Comparison of ENCODE assay signal across 21 mouse cellular contexts in genomic region chr2:153703389-153703788, GRCm38 (mm10). TPM values are rescaled to one million over a fixed set of nuclear protein-coding genes. Genes with fewer than 3 reads are reported as not detected.
DNase-seq lines count a peak whose midpoint lies in the region; ATAC-seq and TF ChIP-seq lines count a peak whose summit lies in the region.
"Had no signal": no experiment of that assay in that cellular context is flagged by ENCODE, and none has a peak within 500 bp of the region (broad histone marks: within the 10 kb centered on the region; RNA-seq: fewer than 3 reads in every experiment).

No protein-coding gene starts in this region.

- H3K4me2 ChIP-seq in hindbrain, postnatal 0 days (ENCODE audit: low read depth, low read length): no peak overlapping the region
- H3K4me2 ChIP-seq in hindbrain, embryonic 11.5 days (replicated peaks; ENCODE audit: low read depth, low read length): no peak overlapping the region
- H3K4me2 ChIP-seq in midbrain, postnatal 0 days (ENCODE audit: low read depth, low read length, poor library complexity, severe bottlenecking): no peak overlapping the region
- no peak overlapping the region for H3K4me2 ChIP-seq in midbrain, embryonic 13.5 days (replicated peaks)
- H3K4me2 ChIP-seq in heart, embryonic 11.5 days: no peak overlapping the region
- H3K4me2 ChIP-seq: hindbrain, embryonic 13.5 days; intestine, embryonic 15.5 days had no signal

- H3K9ac ChIP-seq in hindbrain, postnatal 0 days (replicated peaks; ENCODE audit: low read length): no peak overlapping the region
- no peak overlapping the region for H3K9ac ChIP-seq in hindbrain, embryonic 11.5 days (ENCODE audit: low read depth, low read length)
- H3K9ac ChIP-seq in midbrain, postnatal 0 days (replicated peaks; ENCODE audit: low read length, poor library complexity, severe bottlenecking): no peak overlapping the region
- H3K9ac ChIP-seq in midbrain, embryonic 13.5 days (replicated peaks): no peak overlapping the region
- no peak overlapping the region for H3K9ac ChIP-seq in heart, embryonic 11.5 days (ENCODE audit: low read depth, low read length)
- H3K9ac ChIP-seq: hindbrain, embryonic 13.5 days; intestine, embryonic 15.5 days had no signal

- H3K4me3 ChIP-seq in hindbrain, postnatal 0 days (ENCODE audit: low read length): no peak overlapping the region
- H3K4me3 ChIP-seq in hindbrain, embryonic 11.5 days (ENCODE audit: low read depth, low read length): no peak overlapping the region
- H3K4me3 ChIP-seq in midbrain, postnatal 0 days (ENCODE audit: low read depth, low read length): no peak overlapping the region
- H3K4me3 ChIP-seq in midbrain, embryonic 13.5 days (replicated peaks): no peak overlapping the region
- H3K4me3 ChIP-seq in embryonic facial prominence, embryonic 10.5 days: no peak overlapping the region
- no peak overlapping the region for H3K4me3 ChIP-seq in heart, embryonic 11.5 days (ENCODE audit: low read depth, low read length)
- H3K4me3 ChIP-seq: hindbrain, embryonic 13.5 days; intestine, embryonic 15.5 days had no signal

- 30% methylated on average over 6 of the region's 6 CpGs for WGBS in hindbrain, postnatal 0 days
- WGBS in hindbrain, embryonic 11.5 days: 44% methylated on average over 6 of the region's 6 CpGs
- WGBS in midbrain, postnatal 0 days: 42% methylated on average over 6 of the region's 6 CpGs
- 44% methylated on average over 6 of the region's 6 CpGs for WGBS in midbrain, embryonic 13.5 days
- 37% methylated on average over 6 of the region's 6 CpGs for WGBS in embryonic facial prominence, embryonic 10.5 days
- WGBS in heart, embryonic 11.5 days (ENCODE audit: insufficient replicate concordance): 55% methylated on average over 6 of the region's 6 CpGs

- ATAC-seq in hindbrain, postnatal 0 days: peak; percentile 45; the same call in 1 of the 2 replicates
- no peak for ATAC-seq in hindbrain, embryonic 11.5 days (ENCODE audit: low FRiP score)
- ATAC-seq in midbrain, postnatal 0 days (ENCODE audit: low FRiP score): no peak
- no peak for ATAC-seq in midbrain, embryonic 13.5 days
- no peak for ATAC-seq in heart, embryonic 11.5 days (replicated peaks; ENCODE audit: insufficient number of reproducible peaks, low FRiP score, low TSS enrichment)
- ATAC-seq: intestine, embryonic 15.5 days had no signal

- DNase-seq in embryo, embryonic 10.5 days (ENCODE audit: low spot score): peak; percentile 4
- DNase-seq in embryo, embryonic 10 days (ENCODE audit: low spot score): no peak
- DNase-seq in hindbrain, postnatal 0 days (ENCODE audit: low spot score): peak; percentile 59
- no peak for DNase-seq in hindbrain, embryonic 11.5 days (ENCODE audit: low spot score)
- DNase-seq in midbrain, postnatal 0 days (ENCODE audit: low spot score): peak; percentile 52
- DNase-seq in embryonic facial prominence, embryonic 10.5 days (ENCODE audit: low spot score): peak; percentile 11
- DNase-seq: adrenal gland, adult 2 months; adrenal gland, postnatal 25 days; cerebellum, adult 8-10 months; gastrocnemius, postnatal 36 days; heart, adult 11 months; heart, postnatal 10 days; heart, postnatal 4 days; kidney, adult 18-20 months had no signal

- no peaks in the 10 kb centered on the region for H3K9me3 ChIP-seq in hindbrain, postnatal 0 days (ENCODE audit: low read length)
- no peaks in the 10 kb centered on the region for H3K9me3 ChIP-seq in hindbrain, embryonic 11.5 days (ENCODE audit: control insufficient read depth, low read length)
- H3K9me3 ChIP-seq in midbrain, postnatal 0 days (ENCODE audit: low read length): no peaks in the 10 kb centered on the region
- no peaks in the 10 kb centered on the region for H3K9me3 ChIP-seq in midbrain, embryonic 13.5 days
- no peaks in the 10 kb centered on the region for H3K9me3 ChIP-seq in embryonic facial prominence, embryonic 10.5 days
- no peaks in the 10 kb centered on the region for H3K9me3 ChIP-seq in heart, embryonic 11.5 days (replicated peaks; ENCODE audit: control insufficient read depth, low read length)
- H3K9me3 ChIP-seq: hindbrain, embryonic 13.5 days; intestine, embryonic 15.5 days had no signal

- no peak overlapping the region for H3K27ac ChIP-seq in hindbrain, postnatal 0 days
- H3K27ac ChIP-seq in hindbrain, embryonic 11.5 days (ENCODE audit: low read depth, low read length): no peak overlapping the region
- H3K27ac ChIP-seq in midbrain, postnatal 0 days (ENCODE audit: low read depth, low read length): no peak overlapping the region
- no peak overlapping the region for H3K27ac ChIP-seq in midbrain, embryonic 13.5 days
- H3K27ac ChIP-seq in embryonic facial prominence, embryonic 10.5 days (replicated peaks): no peak overlapping the region
- no peak overlapping the region for H3K27ac ChIP-seq in heart, embryonic 11.5 days (ENCODE audit: low read depth, low read length)
- H3K27ac ChIP-seq: hindbrain, embryonic 13.5 days; intestine, embryonic 15.5 days had no signal

- H3K27me3 ChIP-seq in hindbrain, postnatal 0 days (ENCODE audit: insufficient read depth, low read length): no peaks in the 10 kb centered on the region
- no peaks in the 10 kb centered on the region for H3K27me3 ChIP-seq in hindbrain, embryonic 11.5 days (ENCODE audit: control insufficient read depth, insufficient read depth, low read length)
- no peaks in the 10 kb centered on the region for H3K27me3 ChIP-seq in midbrain, postnatal 0 days (ENCODE audit: insufficient read depth, low read length)
- no peaks in the 10 kb centered on the region for H3K27me3 ChIP-seq in midbrain, embryonic 13.5 days
- H3K27me3 ChIP-seq in embryonic facial prominence, embryonic 10.5 days (replicated peaks; ENCODE audit: low read depth, poor library complexity, severe bottlenecking): no peaks in the 10 kb centered on the region
- H3K27me3 ChIP-seq in heart, embryonic 11.5 days (ENCODE audit: control insufficient read depth, insufficient read depth, low read length): 0 out of 2 replicates have a peak, but pooled peaks cover 3% of the 10 kb centered on the region
- H3K27me3 ChIP-seq: hindbrain, embryonic 13.5 days; intestine, embryonic 15.5 days had no signal

- TF ChIP-seq CTCF in hindbrain, postnatal 0 days (IDR thresholded peaks at IDR 0.05; ENCODE audit: low read depth): 0 out of 2 replicates have a peak, but pooled peaks have one; percentile 18
- TF ChIP-seq CTCF in midbrain, postnatal 0 days (IDR thresholded peaks at IDR 0.05): no peak

- H3K36me3 ChIP-seq in hindbrain, postnatal 0 days (ENCODE audit: insufficient read depth, low read length): no peaks in the 10 kb centered on the region
- H3K36me3 ChIP-seq in hindbrain, embryonic 11.5 days (ENCODE audit: control insufficient read depth, insufficient read depth, low read length): no peaks in the 10 kb centered on the region
- H3K36me3 ChIP-seq in midbrain, postnatal 0 days (ENCODE audit: insufficient read depth, low read length): no peaks in the 10 kb centered on the region
- no peaks in the 10 kb centered on the region for H3K36me3 ChIP-seq in midbrain, embryonic 13.5 days
- no peaks in the 10 kb centered on the region for H3K36me3 ChIP-seq in embryonic facial prominence, embryonic 10.5 days (replicated peaks)
- H3K36me3 ChIP-seq in heart, embryonic 11.5 days (ENCODE audit: control insufficient read depth, insufficient read depth, low read length): no peaks in the 10 kb centered on the region
- H3K36me3 ChIP-seq: hindbrain, embryonic 13.5 days; intestine, embryonic 15.5 days had no signal

- H3K4me1 ChIP-seq in hindbrain, postnatal 0 days (ENCODE audit: insufficient read depth, low read length): no peaks in the 10 kb centered on the region
- no peaks in the 10 kb centered on the region for H3K4me1 ChIP-seq in hindbrain, embryonic 11.5 days (replicated peaks; ENCODE audit: control insufficient read depth, insufficient read depth, low read length)
- H3K4me1 ChIP-seq in midbrain, postnatal 0 days (ENCODE audit: insufficient read depth, low read length): no peaks in the 10 kb centered on the region
- no peaks in the 10 kb centered on the region for H3K4me1 ChIP-seq in midbrain, embryonic 13.5 days (replicated peaks)
- H3K4me1 ChIP-seq in embryonic facial prominence, embryonic 10.5 days: peaks cover 9% of the 10 kb centered on the region
- H3K4me1 ChIP-seq in heart, embryonic 11.5 days (ENCODE audit: control insufficient read depth, insufficient read depth, low read length): no peaks in the 10 kb centered on the region
- H3K4me1 ChIP-seq: hindbrain, embryonic 13.5 days; intestine, embryonic 15.5 days had no signal

RNA-seq across cellular contexts. Expression of gene Dnmt3c, which starts 6.9 kb away (rescaled TPM):
- total RNA-seq in hindbrain, postnatal 0 days (2014; rRNA removed): not detected in 2 replicates
- polyA plus RNA-seq in hindbrain, postnatal 0 days (2015; fragmentation: Nextera tagmentation; extraction: Ambion mirVana): 0.10 TPM in 1 of 2 replicates, not detected in the other
- 0.10 TPM in 1 of 2 replicates, not detected in the other for polyA plus RNA-seq in hindbrain, embryonic 11.5 days (2014; fragmentation: Nextera tagmentation; extraction: Ambion mirVana)
- not detected in 2 replicates for total RNA-seq in midbrain, postnatal 0 days (2014; rRNA removed)
- not detected in 2 replicates for polyA plus RNA-seq in midbrain, postnatal 0 days (2015; fragmentation: Nextera tagmentation; extraction: Ambion mirVana)
- 0.08 TPM in 1 of 2 replicates, not detected in the other for polyA plus RNA-seq in midbrain, embryonic 13.5 days (2015; fragmentation: Nextera tagmentation; extraction: Ambion mirVana)
- polyA plus RNA-seq in embryonic facial prominence, embryonic 10.5 days (2016; fragmentation: Nextera tagmentation; extraction: Ambion mirVana): not detected in 2 replicates
- polyA plus RNA-seq in heart, embryonic 11.5 days (2014; fragmentation: Nextera tagmentation; extraction: Ambion mirVana): not detected in 2 replicates
- total RNA-seq: adrenal gland, adult 2 months; adrenal gland, postnatal 25 days; gastrocnemius, adult 8-10 months; gastrocnemius, postnatal 36 days; heart, postnatal 10 days; heart, postnatal 4 days had no signal
- polyA plus RNA-seq: embryonic facial prominence, embryonic 14.5 days; heart, embryonic 14.5 days; hindbrain, embryonic 13.5 days had no signal

RNA-seq across cellular contexts. Expression of gene Mapre1, which starts 37.7 kb away (rescaled TPM):
- 75.0 and 82.8 TPM in 2 replicates for total RNA-seq in hindbrain, postnatal 0 days (2014; rRNA removed)
- 354 and 355 TPM in 2 replicates for polyA plus RNA-seq in hindbrain, postnatal 0 days (2015; fragmentation: Nextera tagmentation; extraction: Ambion mirVana)
- polyA plus RNA-seq in hindbrain, embryonic 11.5 days (2014; fragmentation: Nextera tagmentation; extraction: Ambion mirVana): 376 and 407 TPM in 2 replicates
- 91.8 and 112 TPM in 2 replicates for total RNA-seq in midbrain, postnatal 0 days (2014; rRNA removed)
- 346 and 372 TPM in 2 replicates for polyA plus RNA-seq in midbrain, postnatal 0 days (2015; fragmentation: Nextera tagmentation; extraction: Ambion mirVana)
- 374 and 420 TPM in 2 replicates for polyA plus RNA-seq in midbrain, embryonic 13.5 days (2015; fragmentation: Nextera tagmentation; extraction: Ambion mirVana)
- polyA plus RNA-seq in embryonic facial prominence, embryonic 10.5 days (2016; fragmentation: Nextera tagmentation; extraction: Ambion mirVana): 306 and 312 TPM in 2 replicates
- polyA plus RNA-seq in heart, embryonic 11.5 days (2014; fragmentation: Nextera tagmentation; extraction: Ambion mirVana): 271 and 300 TPM in 2 replicates

RNA-seq across cellular contexts. Expression of gene Dnmt3b, which starts 54.1 kb away (rescaled TPM):
- total RNA-seq in hindbrain, postnatal 0 days (2014; rRNA removed): 2.5 and 2.9 TPM in 2 replicates
- 2.7 and 2.8 TPM in 2 replicates for polyA plus RNA-seq in hindbrain, postnatal 0 days (2015; fragmentation: Nextera tagmentation; extraction: Ambion mirVana)
- polyA plus RNA-seq in hindbrain, embryonic 11.5 days (2014; fragmentation: Nextera tagmentation; extraction: Ambion mirVana): 9.9 and 10.3 TPM in 2 replicates
- total RNA-seq in midbrain, postnatal 0 days (2014; rRNA removed): 4.2 and 5.3 TPM in 2 replicates
- 1.7 and 1.8 TPM in 2 replicates for polyA plus RNA-seq in midbrain, postnatal 0 days (2015; fragmentation: Nextera tagmentation; extraction: Ambion mirVana)
- 5.0 and 5.4 TPM in 2 replicates for polyA plus RNA-seq in midbrain, embryonic 13.5 days (2015; fragmentation: Nextera tagmentation; extraction: Ambion mirVana)
- 26.5 and 30.2 TPM in 2 replicates for polyA plus RNA-seq in embryonic facial prominence, embryonic 10.5 days (2016; fragmentation: Nextera tagmentation; extraction: Ambion mirVana)
- polyA plus RNA-seq in heart, embryonic 11.5 days (2014; fragmentation: Nextera tagmentation; extraction: Ambion mirVana): 7.3 and 8.4 TPM in 2 replicates

Comparison
In these comparisons a context has a peak if more than half of its experiments do, and no peak if none do; other contexts are left out.
1. DNase-seq: peak in embryo, embryonic 10.5 days (single experiment), hindbrain, postnatal 0 days (single experiment), midbrain, postnatal 0 days (single experiment) and embryonic facial prominence, embryonic 10.5 days (single experiment); none in embryo, embryonic 10 days (single experiment) and hindbrain, embryonic 11.5 days (single experiment).